Mouse (Mus musculus) neural tube, embryonic 15.5 days (tissue): ENCODE results near the gene BC005561. TPM values are rescaled to one million over a fixed set of nuclear protein-coding genes. Genes with fewer than 3 reads are reported as not detected.

ENCODE experiments used
- polyA plus RNA-seq: library from polyadenylated mRNA; unstranded; fragments of >200 nt; fragmentation: Nextera tagmentation; extraction: Ambion mirVana; gene quantifications from 2 replicates; pipeline ENCODE4 v1.2.1, GENCODE M21; 2015

BC005561 gene
- polyA plus RNA-seq, 1 experiment from 2014 or later: 13.2 TPM

Other genes with a start within 250 kb of the BC005561 start
- 13.7 and 24.2 TPM in 2 replicates for gene Ibsp, start 209.2 kb upstream of the BC005561 start, polyA plus RNA-seq
- not detected in 2 replicates for gene Mepe, start 183.0 kb upstream of the BC005561 start, polyA plus RNA-seq
- 20.5 and 23.8 TPM in 2 replicates for gene Spp1, start 73.2 kb upstream of the BC005561 start, polyA plus RNA-seq
- 8.7 and 8.8 TPM in 2 replicates for gene Pkd2, start 48.9 kb upstream of the BC005561 start, polyA plus RNA-seq